In genomic region chr13:75439170-75439569, GRCm38 (mm10) we compare ENCODE assay signal across 17 mouse cellular contexts.
"Had no signal": no experiment of that assay in that cellular context is flagged by ENCODE, and none has a peak within 500 bp of the region (broad histone marks: within the 10 kb centered on the region; RNA-seq: fewer than 3 reads in every experiment).

No protein-coding gene starts in this region.

- H3K4me2 ChIP-seq: hindbrain, embryonic 14.5 days; lung, embryonic 14.5 days; midbrain, embryonic 12.5 days had no signal

- H3K27me3 ChIP-seq: midbrain, embryonic 12.5 days had no signal

- ATAC-seq: hindbrain, postnatal 0 days; inflammation-experienced regulatory T-cells, adult 6 months; intestine, embryonic 16.5 days; lung, postnatal 0 days; midbrain, embryonic 16.5 days had no signal

- H3K4me1 ChIP-seq: midbrain, embryonic 12.5 days had no signal

- H3K36me3 ChIP-seq: midbrain, embryonic 12.5 days had no signal

- H3K9me3 ChIP-seq: midbrain, embryonic 12.5 days had no signal

- DNase-seq: layer of hippocampus, postnatal 36 days; lung, embryonic 14.5 days; thymus, adult 2 months; thymus, postnatal 14 days; thymus, postnatal 4 days had no signal

- H3K4me3 ChIP-seq: layer of hippocampus, adult 2 months; left cerebral cortex, adult 2 months; midbrain, embryonic 12.5 days had no signal

- H3K9ac ChIP-seq: hindbrain, embryonic 14.5 days; liver, embryonic 14.5 days; lung, embryonic 14.5 days; midbrain, embryonic 12.5 days had no signal

- H3K27ac ChIP-seq: hindbrain, embryonic 14.5 days; hindbrain, postnatal 0 days; layer of hippocampus, adult 2 months; left cerebral cortex, adult 2 months; liver, embryonic 14.5 days; macrophage; midbrain, embryonic 12.5 days; stomach, postnatal 0 days had no signal
